Comparison of ENCODE assay signal across 15 mouse cellular contexts in the genomic region with DNA sequence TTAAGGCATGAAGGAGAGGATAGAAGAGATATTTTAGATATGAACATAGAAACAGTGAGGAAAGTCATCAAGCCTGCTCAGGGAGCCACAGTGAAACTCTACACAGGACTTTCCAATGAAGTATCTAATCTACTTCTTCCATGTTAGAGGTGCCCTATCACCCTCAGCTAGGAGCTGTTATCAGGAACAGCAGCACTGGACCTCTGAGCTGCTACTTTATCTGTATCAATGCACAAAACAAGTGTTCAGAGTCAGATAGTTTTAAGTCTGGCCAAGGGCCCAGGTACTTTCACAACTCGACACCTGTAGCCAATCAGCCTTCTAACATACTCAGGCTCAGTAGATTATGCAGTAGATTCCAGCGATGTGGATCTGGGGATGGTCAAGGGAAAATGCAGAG.
"Had no signal": no experiment of that assay in that cellular context is flagged by ENCODE, and none has a peak within 500 bp of the region (broad histone marks: within the 10 kb centered on the region; RNA-seq: fewer than 3 reads in every experiment).

No protein-coding gene starts in this region.

- H3K36me3 ChIP-seq: midbrain, embryonic 13.5 days; midbrain, embryonic 15.5 days; neural tube, embryonic 12.5 days; stomach, embryonic 15.5 days had no signal

- ATAC-seq: midbrain, embryonic 13.5 days; midbrain, embryonic 15.5 days had no signal

- H3K9ac ChIP-seq: lung, embryonic 14.5 days; midbrain, embryonic 13.5 days; midbrain, embryonic 15.5 days; neural tube, embryonic 12.5 days; stomach, embryonic 15.5 days had no signal

- H3K27me3 ChIP-seq: megakaryocyte, embryonic 14.5 days; midbrain, embryonic 13.5 days; midbrain, embryonic 15.5 days; neural tube, embryonic 12.5 days; stomach, embryonic 15.5 days had no signal

- H3K9me3 ChIP-seq: midbrain, embryonic 13.5 days; midbrain, embryonic 15.5 days; neural tube, embryonic 12.5 days; stomach, embryonic 15.5 days had no signal

- H3K27ac ChIP-seq: macrophage; midbrain, embryonic 13.5 days; midbrain, embryonic 15.5 days; neural tube, embryonic 12.5 days; stomach, embryonic 15.5 days; stomach, postnatal 0 days had no signal

- DNase-seq: lung, adult 18-20 months; lung, embryonic 14.5 days; lung, postnatal 10 days; right cerebral cortex, postnatal 14 days; thymus, adult 2 months; thymus, postnatal 25 days; thymus, postnatal 4 days had no signal

- H3K4me2 ChIP-seq: lung, embryonic 14.5 days; midbrain, embryonic 11.5 days; midbrain, embryonic 13.5 days; midbrain, embryonic 15.5 days; neural tube, embryonic 12.5 days; stomach, embryonic 15.5 days had no signal

- H3K4me1 ChIP-seq: megakaryocyte, embryonic 14.5 days; midbrain, embryonic 13.5 days; midbrain, embryonic 15.5 days; neural tube, embryonic 12.5 days; stomach, embryonic 15.5 days had no signal

- H3K4me3 ChIP-seq: megakaryocyte, embryonic 14.5 days; midbrain, embryonic 13.5 days; midbrain, embryonic 15.5 days; neural tube, embryonic 12.5 days; stomach, embryonic 15.5 days had no signal
